Mouse (Mus musculus) Patski (cell line): ENCODE results near the gene Tulp1. TPM values are rescaled to one million over a fixed set of nuclear protein-coding genes. Genes with fewer than 3 reads are reported as not detected.

Source experiments
- ATAC-seq: fragments of 100-300 bp; one replicate; pipeline ENCODE4 v1.8.0; 2021
- CTCF ChIA-PET: fragments of 350-600 bp; sonication (Branson Sonifier 250); formaldehyde crosslinking; loops from one replicate; lab custom pipeline; 2022; ENCODE audit warnings: inconsistent platforms; lab: Charles Lee
- POLR2A ChIA-PET: fragments of 350-600 bp; sonication (Branson Sonifier 250); formaldehyde crosslinking; loops from one replicate; lab custom pipeline; 2022; ENCODE audit warnings: antibody characterized with exemption, inconsistent platforms; lab: Charles Lee
- DNase-seq: peaks from one replicate; pipeline ENCODE4 v3.0.0-alpha.2; 2011; ENCODE audit warnings: low read depth, low spot score
- H3K27me3 ChIP-seq: fragments of 371-371 bp; one replicate; pipeline ENCODE4 v1.5.1; 2021
- CTCF ChIP-seq: fragments of 100-300 bp; IDR thresholded peaks from one replicate; pipeline ENCODE4 v1.5.1; 2021
- in situ Hi-C: fragments of 300-500 bp; cut with MboI; formaldehyde crosslinking; loops from 3 replicates; pipeline ENCODE4 v1.11.1; 2018; ENCODE audit warnings: low pct_unique_long_range_greater_than_20kb, mixed read lengths
- polyA plus RNA-seq: library from polyadenylated mRNA; unstranded; gene quantifications from one replicate; pipeline ENCODE4 v1.2.3, GENCODE M21; 2021

Gene Tulp1
- polyA plus RNA-seq, 1 experiment from 2014 or later: not detected

DNA sequence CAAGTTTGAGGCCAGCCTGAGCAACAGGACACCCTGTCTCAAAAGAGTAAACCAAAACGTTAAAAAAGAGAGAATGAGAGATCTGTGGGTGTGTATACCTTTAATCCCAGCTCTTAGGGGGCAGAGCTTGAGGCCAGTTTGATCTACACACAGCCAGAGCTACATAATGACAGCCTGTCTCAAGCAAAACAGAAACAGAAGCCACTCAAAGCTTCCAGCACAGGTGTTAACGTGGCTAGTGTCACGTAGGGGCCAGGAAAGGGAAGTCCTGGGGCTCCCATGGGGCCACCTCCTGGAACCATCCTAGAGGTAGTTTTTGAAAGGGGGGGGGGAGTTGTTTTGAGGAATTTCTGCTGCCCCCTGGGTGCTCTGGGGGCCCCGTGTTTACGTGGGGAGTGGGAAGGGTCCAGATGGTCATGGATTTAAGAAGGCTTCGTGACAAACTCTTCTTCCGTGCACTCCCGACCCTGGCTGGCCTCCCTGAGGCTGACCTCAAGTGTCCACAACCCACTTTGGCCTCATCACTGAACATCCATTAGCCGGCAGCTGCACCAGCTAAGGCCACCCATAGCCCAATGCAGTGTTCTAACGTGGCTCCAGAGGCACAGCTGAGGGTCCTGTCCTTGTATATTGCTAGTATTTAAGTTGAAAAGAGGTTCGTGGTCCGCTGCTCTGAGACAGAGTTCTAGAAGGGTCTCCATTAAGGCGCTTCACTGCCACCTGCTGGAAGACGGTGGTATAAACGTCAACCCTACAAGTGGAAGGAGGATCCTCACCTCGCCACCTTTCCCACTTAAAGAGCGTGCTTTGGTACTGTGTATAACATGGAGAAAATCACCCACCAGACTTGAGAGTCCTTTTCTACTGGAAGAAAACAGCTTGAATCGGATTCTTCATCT is 56.5 kb downstream of the Tulp1 start:
- peak; percentile 31 for DNase-seq
- POLR2A ChIA-PET: no interaction called here
- TF ChIP-seq CTCF: no peak
- H3K27me3 ChIP-seq: no peaks in the 10 kb centered on the region
- in situ Hi-C loops: loop anchor here (5.0 kb wide), 1 partner anchor 81 kb away; no protein-coding TSS in a partner anchor
- CTCF ChIA-PET: interaction anchor here (0.7 to 6.6 kb wide), 10 partner anchors 9 to 224 kb away, joined by 3 to 64 read pairs (median 3); partner anchors contain the start of gene Ppard
- ATAC-seq: no peak

DNA sequence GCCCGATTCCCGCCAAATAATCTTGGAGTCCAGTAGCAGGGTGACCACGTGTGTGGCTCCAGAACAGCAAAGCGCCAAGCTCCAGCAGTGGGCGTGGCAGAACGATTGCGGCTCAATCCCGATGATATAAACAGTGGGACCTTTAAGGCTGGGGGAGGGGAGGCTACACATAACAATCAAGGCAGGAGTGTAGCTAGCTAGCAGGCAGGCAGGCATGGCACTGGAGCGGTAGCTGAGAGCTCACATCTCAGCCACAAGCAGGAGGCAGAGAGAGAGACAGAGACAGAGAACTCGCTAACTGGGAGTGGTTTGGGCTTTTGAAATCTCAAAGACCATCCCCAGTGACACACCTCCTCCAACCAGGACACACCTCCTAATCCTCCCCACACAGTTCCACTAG is 59.9 kb downstream of the Tulp1 start:
- CTCF ChIA-PET: interaction anchor here (2.1 kb wide), 1 partner anchor 79 kb away, joined by 9 read pairs; no protein-coding TSS in a partner anchor
- POLR2A ChIA-PET: no interaction called here
- no peaks in the 10 kb centered on the region for H3K27me3 ChIP-seq
- ATAC-seq (no peak), DNase-seq (no peak)
- TF ChIP-seq CTCF: no peak
- in situ Hi-C loops: loop anchor here (5.0 kb wide), 1 partner anchor 78 kb away; no protein-coding TSS in a partner anchor

Other genes starting within 250 kb of the Tulp1 start
- 17.9 TPM for gene Scube3, start 223.1 kb downstream of the Tulp1 start, polyA plus RNA-seq
- 65.9 TPM for gene Zfp523, start 188.1 kb downstream of the Tulp1 start, polyA plus RNA-seq
- gene Def6, start 157.4 kb downstream of the Tulp1 start, polyA plus RNA-seq: 1.4 TPM
- gene Ppard, start 132.5 kb downstream of the Tulp1 start, polyA plus RNA-seq: 30.9 TPM
- gene Fance, start 51.7 kb downstream of the Tulp1 start, polyA plus RNA-seq: 44.9 TPM
- gene Rpl10a, start 36.8 kb downstream of the Tulp1 start, polyA plus RNA-seq: 554 TPM
- gene Tead3, start 14.4 kb downstream of the Tulp1 start, polyA plus RNA-seq: 45.2 TPM
- gene Fkbp5, start 152.3 kb upstream of the Tulp1 start, polyA plus RNA-seq: 9.2 TPM
- not detected for gene Armc12, start 165.6 kb upstream of the Tulp1 start, polyA plus RNA-seq
- gene Clpsl2, start 184.2 kb upstream of the Tulp1 start, polyA plus RNA-seq: not detected
- not detected for gene Clps, start 195.5 kb upstream of the Tulp1 start, polyA plus RNA-seq
- 0.09 TPM for gene Lhfpl5, start 210.4 kb upstream of the Tulp1 start, polyA plus RNA-seq